Mouse (Mus musculus) brown adipose tissue, adult 24 weeks (tissue): Measurements from ENCODE around the gene Sema3g. TPM values are rescaled to one million over a fixed set of nuclear protein-coding genes. Genes with fewer than 3 reads are reported as not detected.

Source experiments
- H3K27ac ChIP-seq: fragments of 200-500 bp; replicated peaks from 2 replicates; pipeline ENCODE4 v1.5.1; 2012; ENCODE audit warnings: low read depth, mild to moderate bottlenecking, low read length
- H3K4me1 ChIP-seq: fragments of 200-500 bp; 2 replicates; pipeline ENCODE4 v1.6.1; 2012; ENCODE audit warnings: low read length, mixed read lengths; ENCODE audit not compliant: control insufficient read depth, insufficient read depth, insufficient read length
- H3K4me3 ChIP-seq: fragments of 200-500 bp; 2 replicates; pipeline ENCODE4 v1.5.1; 2012; ENCODE audit warnings: low read depth, mild to moderate bottlenecking, low read length, moderate library complexity; ENCODE audit not compliant: insufficient read depth
- polyA plus RNA-seq: library from polyadenylated mRNA; stranded (reverse); fragments of >200 nt; gene quantifications from 2 replicates; pipeline ENCODE4 v1.2.4, GENCODE M21; 2012; ENCODE audit not compliant: missing spikeins, insufficient read depth, insufficient read length

Sema3g gene
- polyA plus RNA-seq, 1 experiment = 5.4 TPM

DNA sequence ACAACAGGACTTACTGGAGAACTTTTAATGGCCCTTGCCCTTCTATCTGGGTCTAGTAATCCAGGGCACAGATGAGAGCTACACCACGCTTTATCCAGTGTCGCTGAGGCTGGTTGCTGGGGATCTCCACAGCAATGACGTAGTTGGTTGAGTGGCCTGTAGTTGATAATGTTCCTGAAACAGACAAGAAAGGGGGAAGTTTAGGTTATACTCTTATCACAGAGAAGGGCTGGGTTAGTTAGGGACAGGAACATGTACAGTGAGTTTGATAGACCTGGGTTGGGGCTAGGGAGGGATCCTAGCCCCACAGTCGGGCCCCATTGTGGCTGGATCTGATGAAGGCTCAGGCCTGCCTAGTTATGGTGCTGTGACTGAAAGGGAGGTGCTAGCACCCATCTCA is 42.7 kb downstream of the Sema3g start:
- H3K27ac ChIP-seq = no peak overlapping the region
- H3K4me3 ChIP-seq = no peak overlapping the region

GRCm38 (mm10) chr14:31260932-31261331 is 43.3 kb downstream of the Sema3g start:
- Histone ChIP-seq H3K27ac (no peak overlapping the region), H3K4me3 (no peak overlapping the region), H3K4me1 (no peaks in the 10 kb centered on the region)

More for the DNA sequence above, 42.7 kb downstream of the Sema3g start:
- H3K4me1 ChIP-seq = no peaks in the 10 kb centered on the region

DNA sequence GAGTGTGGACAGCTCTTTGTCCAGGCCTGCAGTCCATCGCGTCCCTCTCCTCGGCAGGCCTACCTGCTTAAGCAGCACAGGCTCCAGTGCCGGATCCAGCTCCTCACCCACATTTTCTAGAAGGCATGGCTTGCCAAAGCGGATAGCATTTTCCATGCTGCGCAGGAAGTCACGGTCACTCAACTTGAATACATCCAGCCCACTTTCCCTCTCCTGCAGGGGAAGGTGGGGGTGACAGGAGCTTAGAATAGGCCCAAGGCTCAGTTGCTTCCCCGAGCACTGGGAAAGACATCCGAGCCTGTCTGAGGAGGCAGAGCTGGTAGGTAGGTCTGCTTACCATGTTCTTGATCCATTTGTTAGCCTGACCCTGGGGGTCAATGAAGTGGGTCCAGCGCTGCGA is 50.0 kb downstream of the Sema3g start:
- no peak overlapping the region for H3K4me3 ChIP-seq
- no peak overlapping the region for H3K27ac ChIP-seq
- no peaks in the 10 kb centered on the region for H3K4me1 ChIP-seq

- Histone ChIP-seq H3K4me1 (no peaks in the 10 kb centered on the region), H3K27ac (no peak overlapping the region), H3K4me3 (no peak overlapping the region)
Observed at GRCm38 (mm10) chr14:31268301-31269001, 50.8 kb downstream of the Sema3g start.

DNA sequence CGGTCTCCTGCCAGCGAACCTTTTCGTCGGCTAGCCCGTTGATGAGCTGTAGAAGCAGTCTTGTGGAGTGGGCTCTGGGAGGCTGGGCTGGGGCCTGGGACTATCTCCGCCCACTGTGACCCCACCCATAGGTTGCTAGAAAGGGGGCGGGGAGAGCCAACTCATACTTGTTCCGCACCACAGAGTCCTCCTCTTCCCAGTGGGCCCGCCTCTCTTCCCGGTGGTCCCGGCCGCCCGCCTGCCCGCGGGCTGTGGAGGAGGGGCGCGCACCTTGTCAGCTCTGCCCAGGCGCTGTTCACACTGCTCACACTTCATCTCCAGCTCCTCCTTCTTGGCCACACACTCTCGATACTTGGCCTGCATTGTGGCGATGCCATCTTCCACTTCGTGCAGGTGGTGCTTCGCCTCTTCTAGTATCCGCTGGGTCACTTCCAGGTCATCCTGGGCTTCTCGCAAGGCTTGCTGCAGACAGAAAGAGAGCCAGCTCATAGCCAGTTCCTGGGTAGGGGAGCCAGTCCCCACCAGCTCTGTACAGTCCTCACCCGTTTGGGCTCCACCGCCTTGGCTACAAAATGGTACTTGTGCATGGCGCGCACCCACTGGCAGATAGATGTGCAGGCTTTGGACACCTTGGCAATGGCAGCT is 51.9 kb downstream of the Sema3g start:
- H3K4me3 ChIP-seq = no peak overlapping the region
- H3K27ac ChIP-seq = no peak overlapping the region
- H3K4me1 ChIP-seq = no peaks in the 10 kb centered on the region

DNA sequence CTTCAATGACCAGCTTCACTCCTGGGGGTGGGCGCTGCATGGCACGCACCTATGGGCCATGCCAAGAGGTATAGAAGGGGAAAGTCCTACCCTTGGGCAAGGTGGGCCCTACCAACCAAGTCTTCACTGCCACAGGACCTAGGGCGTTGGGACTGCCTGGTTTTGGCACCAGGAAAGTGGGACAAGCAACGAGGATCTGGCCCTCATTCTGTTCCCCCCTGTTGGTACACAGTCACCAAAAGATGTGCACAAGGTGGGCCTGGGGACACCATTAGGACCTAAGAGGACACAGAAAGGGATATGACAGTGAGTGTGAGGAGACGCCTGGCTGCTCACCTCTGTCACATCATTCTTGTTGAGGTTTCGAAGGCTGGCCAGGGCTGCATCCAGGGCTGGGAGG is 53.5 kb downstream of the Sema3g start:
- Histone ChIP-seq H3K4me1 (no peaks in the 10 kb centered on the region), H3K4me3 (no peak overlapping the region), H3K27ac (no peak overlapping the region)

- no peak overlapping the region for H3K27ac ChIP-seq
- no peaks in the 10 kb centered on the region for H3K4me1 ChIP-seq
- H3K4me3 ChIP-seq = no peak overlapping the region
Observed at GRCm38 (mm10) chr14:31272164-31272563, 54.5 kb downstream of the Sema3g start.

Other genes starting within 250 kb of the Sema3g start
- 12.4 and 13.8 TPM in 2 replicates for gene Glt8d1, start 216.5 kb upstream of the Sema3g start, polyA plus RNA-seq
- gene Spcs1, start 216.2 kb upstream of the Sema3g start, polyA plus RNA-seq = 153 and 202 TPM in 2 replicates
- gene Pbrm1, start 198.7 kb upstream of the Sema3g start, polyA plus RNA-seq = 12.9 and 19.0 TPM in 2 replicates
- gene Gnl3, start 198.7 kb upstream of the Sema3g start, polyA plus RNA-seq = 25.5 and 43.9 TPM in 2 replicates
- 119 and 175 TPM in 2 replicates for gene Smim4, start 88.9 kb upstream of the Sema3g start, polyA plus RNA-seq
- 2.5 and 4.0 TPM in 2 replicates for gene Nt5dc2, start 86.8 kb upstream of the Sema3g start, polyA plus RNA-seq
- 25.2 and 28.0 TPM in 2 replicates for gene Stab1, start 49.2 kb upstream of the Sema3g start, polyA plus RNA-seq
- 17.2 and 24.4 TPM in 2 replicates for gene Tnnc1, start 9.5 kb upstream of the Sema3g start, polyA plus RNA-seq
- gene Nisch, start 914 bp upstream of the Sema3g start, polyA plus RNA-seq = 83.6 and 84.5 TPM in 2 replicates
- 7.3 and 9.9 TPM in 2 replicates for gene Phf7, start 33.5 kb downstream of the Sema3g start, polyA plus RNA-seq
- 17.8 and 22.0 TPM in 2 replicates for gene Bap1, start 33.6 kb downstream of the Sema3g start, polyA plus RNA-seq
- gene Dnah1, start 106.0 kb downstream of the Sema3g start, polyA plus RNA-seq = not detected in 2 replicates
- gene Capn7, start 118.8 kb downstream of the Sema3g start, polyA plus RNA-seq = 14.9 and 16.9 TPM in 2 replicates
- gene Sh3bp5, start 218.2 kb downstream of the Sema3g start, polyA plus RNA-seq = 65.9 and 67.5 TPM in 2 replicates